Mouse (Mus musculus) naive thymus-derived CD4-positive, alpha-beta T cell, adult 2 months (primary cell): ENCODE measurements around the gene Cpsf7.

Source experiments
- DNase-seq: peaks from one replicate; pipeline ENCODE4 v3.0.0-alpha.2; 2011; ENCODE audit warnings: low read depth

Gene Cpsf7

GRCm38 (mm10) chr19:10525106-10525901 is at the start of gene Cpsf7:
Gene Cpsf7, plus strand, starts transcription at chr19:10525266.
- DNase-seq: peak; percentile 93

DNA sequence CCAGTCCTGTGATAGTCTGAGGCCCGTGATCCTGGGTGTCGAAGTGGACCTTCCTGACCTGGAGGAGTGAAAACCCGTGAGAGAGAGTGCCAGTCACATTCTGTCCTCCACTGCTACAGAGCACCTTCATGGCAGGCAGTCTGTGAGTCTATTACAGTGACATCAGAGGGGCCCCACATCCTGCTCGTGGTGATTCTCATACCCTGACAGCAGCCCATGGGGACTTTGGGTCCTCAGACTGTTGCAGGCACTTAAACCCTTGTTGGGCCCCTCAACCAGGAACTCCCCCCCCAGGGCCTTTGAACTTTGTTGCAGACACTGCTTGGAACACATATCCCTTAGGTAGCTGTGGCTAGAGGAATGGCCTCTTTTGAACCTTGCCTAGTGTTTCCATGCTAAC is 45.5 kb upstream of the Cpsf7 start:
- no peak for DNase-seq

DNA sequence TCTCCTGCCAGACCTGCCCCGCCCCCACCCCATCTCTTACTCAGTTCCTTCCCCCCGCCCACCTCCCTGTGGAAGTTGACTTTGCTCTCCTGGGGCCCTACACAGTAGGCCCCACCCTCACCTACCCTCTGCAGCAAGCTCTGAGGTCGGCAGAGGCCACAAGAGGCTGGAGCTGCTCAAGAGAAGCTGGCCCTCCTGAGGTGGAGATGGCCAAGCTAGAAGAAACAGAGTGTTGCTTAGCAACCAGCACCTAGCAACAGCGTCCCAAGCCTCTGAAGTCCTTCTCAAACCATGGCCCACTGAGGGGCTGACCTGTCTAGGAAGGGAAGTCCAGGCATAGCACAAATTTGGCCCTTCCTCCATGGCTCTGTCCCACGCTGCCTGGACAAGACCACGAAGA is 42.4 kb upstream of the Cpsf7 start, which contains the start of gene Ppp1r32:
Gene Ppp1r32 (minus strand): TSS at position 226 of the 400 bp plus-strand sequence.
- no peak for DNase-seq

DNA sequence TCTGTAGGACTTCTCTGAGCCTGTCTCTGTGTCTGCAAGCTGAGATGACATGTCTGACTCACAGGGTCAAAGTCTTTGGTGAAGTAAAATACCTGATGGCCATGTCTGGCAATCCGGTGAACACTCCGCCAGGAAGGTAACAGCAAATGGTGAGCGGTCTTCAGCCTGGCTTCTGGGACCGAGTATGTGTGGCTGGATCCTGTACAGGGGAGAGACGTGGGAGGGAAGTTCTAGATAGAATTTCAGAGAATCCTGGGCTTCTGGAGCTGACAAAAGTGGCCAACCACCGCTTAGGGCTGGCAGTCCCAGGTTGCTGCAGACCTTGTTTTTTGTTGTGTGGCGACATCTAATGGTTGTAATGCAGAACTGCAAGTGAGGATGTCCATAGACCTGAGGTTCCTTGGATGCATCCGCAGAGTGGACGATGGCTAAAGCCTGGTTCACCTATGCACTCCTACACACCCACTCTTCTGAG is 38.8 kb upstream of the Cpsf7 start:
- DNase-seq: peak; percentile 62

DNA sequence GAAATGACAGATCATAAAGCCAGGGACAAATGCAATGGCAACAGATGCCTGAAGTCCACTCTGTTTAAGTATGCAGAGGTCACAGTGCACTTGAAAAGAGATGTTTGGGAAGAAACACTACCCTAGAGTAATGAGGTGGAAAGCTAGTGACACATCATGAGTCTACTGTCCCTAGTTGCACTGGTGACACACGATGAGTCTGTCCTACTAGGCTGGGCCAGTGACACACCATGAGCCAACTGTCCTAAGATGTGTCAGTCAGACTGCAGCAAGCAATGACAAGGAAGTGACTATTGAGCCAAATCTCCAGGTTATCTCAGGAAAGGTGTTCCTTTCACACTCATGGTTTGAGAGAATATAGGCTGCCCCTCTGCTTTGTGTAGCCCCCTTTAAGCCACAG is 29.4 kb upstream of the Cpsf7 start:
- DNase-seq: no peak

DNA sequence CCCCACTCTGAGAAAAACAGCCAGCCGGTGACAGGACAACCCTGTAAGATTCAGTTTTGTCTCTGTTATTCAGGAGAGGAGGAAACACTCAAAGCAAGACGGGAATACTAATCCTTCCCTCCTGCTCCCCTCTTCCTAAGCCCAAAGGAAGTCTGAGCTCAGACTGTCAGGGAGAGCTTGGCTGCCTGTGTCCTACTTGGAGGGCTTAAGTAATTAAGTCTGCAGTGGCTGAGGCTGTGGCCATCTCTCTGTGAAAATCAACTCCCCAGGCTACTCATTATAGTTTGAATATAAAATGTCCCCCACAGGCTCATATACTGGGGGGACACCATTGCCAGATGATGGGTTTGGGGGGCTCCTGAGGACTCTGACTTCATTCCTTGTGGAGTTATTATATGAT is 28.1 kb upstream of the Cpsf7 start:
- DNase-seq: no peak

DNA sequence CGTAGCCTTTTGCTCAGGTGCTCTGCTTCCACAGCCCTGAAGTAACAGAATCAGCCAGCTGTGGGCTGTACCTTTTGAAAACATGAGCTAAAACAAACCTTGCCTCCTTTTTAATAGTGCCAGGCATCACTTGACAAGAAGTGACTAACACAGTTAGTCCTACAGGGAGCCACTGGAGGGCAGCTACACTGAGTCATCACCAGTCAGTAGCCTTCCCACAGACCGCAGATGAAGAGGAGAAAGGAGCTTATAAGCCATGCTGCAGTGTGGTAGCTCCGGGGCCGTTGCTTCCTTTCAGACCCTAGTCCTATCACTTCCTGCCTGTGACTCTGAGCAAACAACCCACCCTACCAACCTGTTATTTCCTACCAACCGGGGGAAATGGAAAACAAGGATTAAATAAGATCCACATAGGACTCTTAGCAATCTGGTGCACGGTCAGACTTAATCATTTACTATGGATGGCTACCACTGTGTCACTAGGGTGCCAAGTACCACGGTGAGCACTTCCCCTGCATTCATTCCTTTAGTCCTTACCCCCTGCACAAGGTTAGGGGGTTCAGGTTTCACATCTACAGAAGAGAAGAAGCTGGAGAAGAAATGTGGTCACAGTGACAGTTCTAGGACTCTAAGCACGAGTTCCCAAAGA is 27.4 kb upstream of the Cpsf7 start:
- no peak for DNase-seq

DNA sequence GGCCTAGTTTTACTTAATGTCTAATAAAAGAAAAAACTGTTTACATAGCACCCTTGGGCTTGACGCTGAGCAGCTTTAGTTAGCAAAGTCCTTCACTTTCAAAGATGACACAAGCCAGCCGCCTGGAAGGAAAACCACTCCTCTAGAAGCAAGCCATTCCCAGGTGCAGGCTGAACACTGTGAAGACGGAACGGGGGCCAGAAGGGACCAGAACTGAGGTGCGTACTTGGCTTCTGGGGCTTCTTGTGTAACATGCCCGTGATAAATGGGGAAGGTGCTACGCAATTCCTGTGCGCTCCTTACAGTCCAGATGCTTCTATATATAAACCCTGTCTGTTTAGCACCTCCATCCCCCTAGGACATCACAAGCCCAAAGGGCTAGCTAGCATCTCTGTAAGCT is 24.5 kb upstream of the Cpsf7 start:
- no peak for DNase-seq

DNA sequence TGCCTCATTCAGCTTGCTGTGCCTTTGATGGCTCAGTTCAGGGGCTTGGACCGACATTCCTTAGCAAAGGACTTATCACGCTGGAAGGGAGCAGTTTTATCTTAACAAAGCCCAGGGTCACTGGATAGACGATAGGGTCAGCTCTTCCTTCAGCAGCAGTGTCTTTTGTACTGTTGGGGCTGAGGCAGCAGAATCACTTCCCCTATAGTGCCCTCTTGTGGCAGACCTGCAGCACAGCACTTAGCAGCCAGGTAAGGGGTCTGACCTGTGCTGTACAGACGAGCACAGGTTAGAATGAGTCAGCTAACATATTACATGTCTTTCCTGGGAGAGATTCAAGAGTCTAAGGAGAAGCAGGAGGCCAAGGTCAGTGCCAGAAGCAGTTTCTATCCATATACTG is 22.5 kb upstream of the Cpsf7 start:
- peak; percentile 70 for DNase-seq

- no peak for DNase-seq
Observed at GRCm38 (mm10) chr19:10510759-10511330, 14.2 kb upstream of the Cpsf7 start.

- peak; percentile 46 for DNase-seq
Observed at GRCm38 (mm10) chr19:10520355-10520754, 4.7 kb upstream of the Cpsf7 start.

DNA sequence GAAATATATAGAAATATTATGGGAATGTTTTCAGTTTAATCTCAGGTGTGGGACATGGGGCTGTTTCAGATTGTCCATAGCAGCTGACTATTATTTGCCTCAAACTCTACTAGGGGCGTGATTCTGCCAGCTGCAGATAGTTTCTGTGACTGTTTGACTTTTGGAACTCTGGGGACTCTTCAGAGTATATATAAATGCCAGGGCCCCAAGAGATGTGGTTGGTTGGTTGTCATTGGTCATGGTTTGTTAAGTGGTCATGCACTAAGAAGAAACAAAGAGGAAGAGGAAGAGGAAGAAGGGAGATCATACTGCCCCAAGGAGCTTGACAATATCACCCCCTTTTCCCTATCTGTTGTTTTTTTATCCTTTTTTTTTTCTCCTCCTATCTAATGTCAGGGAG is 3.1 kb upstream of the Cpsf7 start:
- no peak for DNase-seq

DNA sequence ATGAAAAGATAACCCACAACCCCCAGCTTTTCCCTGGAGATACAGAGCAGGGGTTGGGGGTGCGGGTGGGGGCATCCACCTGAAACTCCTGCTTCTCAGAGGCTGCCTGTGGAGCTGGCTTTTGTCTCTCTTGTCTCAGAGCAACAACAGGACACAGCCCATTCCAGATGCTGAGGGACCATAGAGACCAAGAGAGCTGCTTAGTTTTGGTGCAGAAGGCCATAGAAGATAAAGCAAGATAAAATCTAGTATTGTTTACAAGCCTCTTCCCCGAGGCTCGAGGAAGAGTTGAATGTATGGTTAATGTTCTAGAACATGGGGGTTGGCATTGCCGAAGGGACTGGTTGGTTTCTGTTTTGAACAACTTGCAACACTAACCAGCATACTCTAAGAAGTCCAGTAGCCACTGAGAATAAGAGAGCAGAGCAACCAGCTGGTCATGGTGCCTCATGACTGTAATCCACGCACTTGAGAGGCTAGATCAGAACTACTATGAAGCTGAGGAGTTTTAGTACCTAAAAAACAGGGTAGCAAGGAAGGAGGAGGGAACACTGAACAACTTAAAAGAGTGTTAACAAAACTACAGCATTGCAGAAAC is 1.5 kb upstream of the Cpsf7 start:
- no peak for DNase-seq

DNA sequence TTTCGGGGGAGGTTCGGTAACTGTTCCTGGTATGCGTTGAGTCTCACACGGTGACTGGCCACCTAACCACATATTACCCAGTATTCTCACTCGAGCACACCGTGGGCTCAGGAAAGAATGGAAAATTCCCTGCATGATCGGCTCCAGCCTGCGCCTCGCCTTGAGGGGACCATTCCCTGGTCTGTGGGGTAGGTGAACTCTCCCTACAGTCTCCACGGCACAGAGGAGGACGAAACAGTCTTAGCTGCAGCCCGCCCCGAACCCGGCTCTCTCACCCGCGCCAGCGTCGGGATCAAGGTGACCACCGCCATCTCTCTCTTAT is 321 bp upstream of the Cpsf7 start:
- no peak for DNase-seq

GRCm38 (mm10) chr19:10525910-10526309 is 844 bp downstream of the Cpsf7 start, which contains the start of gene Sdhaf2:
Gene Sdhaf2, minus strand, starts transcription at chr19:10526142.
- DNase-seq: peak; percentile 78

GRCm38 (mm10) chr19:10530082-10530481 is 5.0 kb downstream of the Cpsf7 start:
- DNase-seq: peak; percentile 31

DNA sequence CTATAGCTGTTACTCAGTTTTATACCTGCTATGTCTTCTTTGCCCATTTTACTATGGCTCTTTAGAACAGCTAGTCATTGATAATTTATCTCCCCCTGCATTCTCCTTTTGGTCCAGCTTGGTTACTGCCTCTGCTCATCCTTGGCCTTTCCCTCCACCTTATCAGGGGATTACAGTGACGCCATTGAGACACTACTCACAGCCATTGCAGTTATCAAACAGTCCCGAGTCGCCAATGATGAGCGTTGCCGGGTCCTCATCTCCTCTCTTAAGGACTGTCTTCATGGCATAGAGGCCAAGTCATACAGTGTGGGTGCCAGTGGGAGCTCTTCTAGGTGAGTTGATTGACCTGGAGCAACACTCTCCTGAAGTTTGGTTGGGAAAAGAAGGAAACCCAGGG is 14.4 kb downstream of the Cpsf7 start:
- no peak for DNase-seq

GRCm38 (mm10) chr19:10555624-10556510 is 30.8 kb downstream of the Cpsf7 start, which contains the start of gene Tmem216:
Gene Tmem216, minus strand, starts transcription at chr19:10556238.
- DNase-seq: peak; percentile 85

- no peak for DNase-seq
Observed at GRCm38 (mm10) chr19:10557001-10557400, 31.9 kb downstream of the Cpsf7 start.

GRCm38 (mm10) chr19:10557430-10557829 is 32.4 kb downstream of the Cpsf7 start:
- DNase-seq: no peak

GRCm38 (mm10) chr19:10557837-10558375 is 32.8 kb downstream of the Cpsf7 start:
- DNase-seq: peak; percentile 27
